Mouse (Mus musculus) lung, adult 2 months (tissue): Measurements from ENCODE around the gene Nt5c1a.

ENCODE experiments used
- CTCF ChIP-seq: fragments of 200-500 bp; IDR thresholded peaks from 2 replicates; pipeline ENCODE4 v1.5.1; 2011; ENCODE audit warnings: mild to moderate bottlenecking, low read length, control low read depth; ENCODE audit not compliant: insufficient read depth
- POLR2A ChIP-seq: fragments of 200-500 bp; IDR thresholded peaks from 2 replicates; pipeline ENCODE4 v1.6.1; 2011; ENCODE audit warnings: low read depth, mild to moderate bottlenecking, control low read depth, low read length, borderline replicate concordance; ENCODE audit errors: extremely low read depth

GRCm38 (mm10) chr4:123246221-123246620 is 44.9 kb downstream of the Nt5c1a start:
- TF ChIP-seq CTCF: no peak
- no peak for TF ChIP-seq POLR2A
